Mouse (Mus musculus) stomach, postnatal 0 days (tissue): ENCODE measurements around the gene Bnip1.

Experiments
- CTCF ChIP-seq: IDR thresholded peaks from 2 replicates; pipeline ENCODE4 v1.5.1; 2016; ENCODE audit warnings: antibody characterized with exemption, low read depth, mild to moderate bottlenecking, moderate library complexity
- EP300 ChIP-seq: optimal IDR thresholded peaks from 2 replicates; pipeline ENCODE3; 2016; ENCODE audit warnings: antibody characterized with exemption

DNA sequence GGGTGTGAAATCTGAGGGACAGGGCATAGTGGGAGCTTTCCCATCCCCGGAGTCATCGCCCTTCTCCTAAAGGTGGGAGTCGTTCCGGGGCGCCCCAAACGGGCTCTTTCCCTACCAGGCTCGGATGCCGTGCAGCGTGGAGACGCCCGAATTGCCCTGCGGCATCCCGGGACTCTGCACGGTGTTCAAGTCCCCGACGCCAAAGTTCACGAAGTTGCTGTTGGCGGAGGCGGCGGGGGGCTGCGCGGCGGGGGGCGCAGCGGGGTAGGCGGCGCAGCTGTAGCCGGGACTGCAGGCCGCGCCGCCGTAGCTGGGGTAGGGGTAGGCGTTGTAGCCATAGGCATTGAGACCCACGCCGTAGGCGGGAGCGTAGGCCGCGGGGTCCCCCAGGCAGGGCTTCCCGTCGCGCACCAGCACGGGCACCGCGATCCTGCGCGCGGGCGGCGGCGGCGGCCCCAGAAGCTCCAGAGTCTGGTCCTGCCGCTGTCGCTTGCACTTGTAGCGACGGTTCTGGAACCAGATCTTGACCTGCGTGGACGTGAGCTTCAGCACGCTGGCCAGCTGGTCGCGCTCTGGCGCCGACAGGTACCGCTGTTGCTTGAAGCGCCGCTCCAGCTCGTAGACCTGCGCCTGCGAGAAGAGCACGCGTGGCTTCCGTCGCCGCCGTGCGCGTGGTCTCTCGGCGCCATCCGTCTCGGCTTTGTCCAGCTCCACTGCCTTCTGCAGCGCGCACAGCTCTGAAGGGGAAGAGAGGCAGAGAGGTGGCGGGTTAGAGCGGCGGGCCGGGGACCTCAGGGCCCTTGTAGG is 58.2 kb downstream of the Bnip1 start:
- TF ChIP-seq EP300 (no peak), CTCF (no peak)
